Mouse (Mus musculus) hindbrain, embryonic 14.5 days (tissue): ENCODE results near the gene Epo. TPM values are rescaled to one million over a fixed set of nuclear protein-coding genes. Genes with fewer than 3 reads are reported as not detected.
A peak's percentile ranks its signal among the peaks of the same experiment; 100 is the strongest.

Experiments
- ATAC-seq: fragments of 200-750 bp; cut with Nextera tagmentation; 2 replicates; pipeline ENCODE4 v1.8.0; 2017; ENCODE audit warnings: moderate number of reproducible peaks, mild to moderate bottlenecking, moderate TSS enrichment, moderate library complexity; ENCODE audit not compliant: low FRiP score
- DNase-seq: peaks from one replicate; pipeline ENCODE4 v3.0.0-alpha.2; 2015; ENCODE audit warnings: low spot score
- H3K27ac ChIP-seq: fragments of 300-500 bp; sonication (generic); 2 replicates; pipeline ENCODE4 v1.5.1; 2014; ENCODE audit warnings: mild to moderate bottlenecking, moderate library complexity
- H3K27me3 ChIP-seq: fragments of 300-500 bp; sonication (generic); 2 replicates; pipeline ENCODE4 v1.6.1; 2014; ENCODE audit warnings: mild to moderate bottlenecking, low read length, mixed read lengths; ENCODE audit not compliant: control insufficient read depth, insufficient read depth
- H3K36me3 ChIP-seq: fragments of 300-500 bp; sonication (generic); replicated peaks from 2 replicates; pipeline ENCODE4 v1.6.1; 2014; ENCODE audit not compliant: control insufficient read depth, insufficient read depth
- H3K4me1 ChIP-seq: fragments of 300-500 bp; sonication (generic); replicated peaks from 2 replicates; pipeline ENCODE4 v1.6.1; 2014; ENCODE audit warnings: antibody characterized with exemption, low read length, mixed read lengths; ENCODE audit not compliant: control insufficient read depth, insufficient read depth
- H3K4me2 ChIP-seq: fragments of 300-500 bp; sonication (generic); replicated peaks from 2 replicates; pipeline ENCODE4 v1.6.1; 2014; ENCODE audit warnings: mild to moderate bottlenecking, moderate library complexity
- H3K4me3 ChIP-seq: fragments of 300-500 bp; sonication (generic); replicated peaks from 2 replicates; pipeline ENCODE4 v1.5.1; 2014; ENCODE audit warnings: mild to moderate bottlenecking, low read length
- H3K9ac ChIP-seq: fragments of 300-500 bp; sonication (generic); 2 replicates; pipeline ENCODE4 v1.6.1; 2014
- H3K9me3 ChIP-seq: fragments of 300-500 bp; sonication (generic); 2 replicates; pipeline ENCODE4 v1.6.1; 2016; ENCODE audit warnings: low read length; ENCODE audit not compliant: control insufficient read depth
- WGBS: fragments of 180-500 bp; shearing (Covaris S2); extraction: QIAGEN DNeasy Blood & Tissue Kit; methylation state at CpG from one replicate; pipeline ENCODE4 v1.1.7; 2014; 5-methylcytosine and 5-hydroxymethylcytosine counted together
- polyA plus RNA-seq: library from polyadenylated mRNA; unstranded; fragments of >200 nt; fragmentation: Nextera tagmentation; extraction: Ambion mirVana; gene quantifications from 2 replicates; pipeline ENCODE4 v1.2.1, GENCODE M21; 2014

Gene Epo
- polyA plus RNA-seq, 1 experiment from 2014 or later, result not detected

DNA sequence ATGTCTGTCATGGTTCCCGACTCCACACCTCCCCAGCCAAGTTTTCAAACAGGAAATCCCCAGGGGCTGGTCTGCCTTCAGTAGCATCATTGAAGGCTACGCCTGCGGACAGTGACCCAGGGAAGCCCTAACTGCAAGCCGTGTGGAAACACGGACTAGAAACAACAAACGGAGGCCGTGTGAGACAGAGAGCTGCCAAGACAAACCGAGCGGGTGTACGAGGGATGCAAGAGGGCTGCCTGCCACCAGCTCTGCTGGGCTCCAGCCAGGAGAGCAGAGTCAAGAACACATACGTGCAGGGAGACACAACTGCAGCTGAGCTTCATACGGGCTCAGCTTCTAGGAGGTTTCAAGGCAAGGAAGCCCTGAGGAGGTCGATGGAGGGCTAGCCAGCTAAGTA is 39.2 kb downstream of the Epo start:
- Histone ChIP-seq H3K4me1 (no peaks in the 10 kb centered on the region), H3K9me3 (no peaks in the 10 kb centered on the region), H3K27me3 (no peaks in the 10 kb centered on the region), H3K36me3 (no peaks in the 10 kb centered on the region), H3K4me2 (no peak overlapping the region), H3K27ac (no peak overlapping the region), H3K4me3 (no peak overlapping the region), H3K9ac (no peak overlapping the region)
- 83% methylated on average over 13 of the region's 13 CpGs for WGBS
- DNase-seq (no peak), ATAC-seq (no peak)

DNA sequence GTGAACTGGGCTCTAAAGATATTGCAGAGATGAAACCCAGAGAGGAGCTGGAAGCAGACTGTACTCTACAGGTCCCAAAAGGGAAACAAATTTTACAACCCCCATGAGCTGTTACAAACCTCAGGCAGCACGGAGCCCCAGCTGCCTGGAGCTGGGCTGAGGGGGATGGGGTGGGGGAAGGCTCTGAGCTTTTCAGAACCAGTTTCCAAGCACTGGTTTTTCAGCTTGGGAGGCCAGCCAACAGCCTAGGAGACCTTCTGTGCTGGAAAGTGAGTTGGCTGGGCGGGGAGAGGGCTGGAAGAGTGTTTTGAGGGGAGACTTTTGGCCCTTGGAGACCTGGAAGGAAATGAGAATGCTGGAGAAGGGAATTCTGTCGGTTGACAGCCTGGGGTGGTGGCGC is 41.5 kb downstream of the Epo start:
- 63% methylated on average over 4 of the region's 4 CpGs for WGBS
- Histone ChIP-seq H3K27ac (no peak overlapping the region), H3K36me3 (no peaks in the 10 kb centered on the region), H3K4me1 (no peaks in the 10 kb centered on the region), H3K4me2 (no peak overlapping the region), H3K9ac (no peak overlapping the region), H3K27me3 (0 out of 2 replicates have a peak, but pooled peaks cover 2% of the 10 kb centered on the region), H3K4me3 (no peak overlapping the region), H3K9me3 (no peaks in the 10 kb centered on the region)
- ATAC-seq (no peak), DNase-seq (no peak)

DNA sequence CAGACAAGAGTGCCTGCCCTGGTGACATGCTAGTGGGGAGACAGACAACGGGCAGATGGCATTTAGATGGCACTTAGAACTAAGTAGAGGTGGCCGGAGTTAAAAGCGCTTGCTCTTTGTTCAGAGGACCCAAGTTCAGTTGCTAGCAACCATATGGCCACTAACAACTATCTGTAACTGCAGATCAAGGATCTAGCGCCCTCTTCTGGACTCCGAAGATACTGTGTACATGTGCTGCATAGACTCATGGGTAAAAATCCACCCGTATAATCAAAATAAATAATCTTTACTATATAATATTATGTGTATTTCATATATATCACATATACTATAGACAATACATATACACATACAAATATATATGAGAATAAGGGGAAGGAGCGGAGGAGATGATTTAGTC is 45.4 kb downstream of the Epo start:
- no peaks in the 10 kb centered on the region for H3K36me3 ChIP-seq
- no peak overlapping the region for H3K4me3 ChIP-seq
- no peak overlapping the region for H3K27ac ChIP-seq
- DNase-seq (no peak), ATAC-seq (no peak)
- peaks cover 10% of the 10 kb centered on the region; the same call in 1 of the 2 replicates for H3K4me1 ChIP-seq
- H3K9ac ChIP-seq, result no peak overlapping the region
- peaks cover 18% of the 10 kb centered on the region for H3K27me3 ChIP-seq
- H3K4me2 ChIP-seq, result no peak overlapping the region
- WGBS, result 90% methylated on average over 7 of the region's 7 CpGs
- H3K9me3 ChIP-seq, result no peaks in the 10 kb centered on the region

DNA sequence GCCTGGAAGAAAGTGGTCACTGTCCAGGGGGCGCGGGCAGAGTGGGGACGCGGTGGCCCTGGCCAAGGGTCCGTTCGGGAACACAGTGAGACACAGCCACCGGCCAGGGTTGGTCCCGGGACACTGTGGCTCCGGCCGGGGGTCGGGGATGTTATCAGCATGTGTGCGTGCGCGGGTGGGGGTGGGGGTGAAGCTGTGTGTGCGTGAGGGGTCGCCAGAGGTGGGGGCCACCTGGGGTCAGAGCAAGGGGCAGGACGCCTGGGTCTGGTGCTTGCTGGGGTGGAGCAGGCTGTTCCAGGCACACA is 47.2 kb downstream of the Epo start:
- H3K27ac ChIP-seq, result no peak overlapping the region
- peak overlapping the region; percentile 39; the same call in 1 of the 2 replicates for H3K9ac ChIP-seq
- 1% methylated on average over 17 of the region's 17 CpGs for WGBS

DNA sequence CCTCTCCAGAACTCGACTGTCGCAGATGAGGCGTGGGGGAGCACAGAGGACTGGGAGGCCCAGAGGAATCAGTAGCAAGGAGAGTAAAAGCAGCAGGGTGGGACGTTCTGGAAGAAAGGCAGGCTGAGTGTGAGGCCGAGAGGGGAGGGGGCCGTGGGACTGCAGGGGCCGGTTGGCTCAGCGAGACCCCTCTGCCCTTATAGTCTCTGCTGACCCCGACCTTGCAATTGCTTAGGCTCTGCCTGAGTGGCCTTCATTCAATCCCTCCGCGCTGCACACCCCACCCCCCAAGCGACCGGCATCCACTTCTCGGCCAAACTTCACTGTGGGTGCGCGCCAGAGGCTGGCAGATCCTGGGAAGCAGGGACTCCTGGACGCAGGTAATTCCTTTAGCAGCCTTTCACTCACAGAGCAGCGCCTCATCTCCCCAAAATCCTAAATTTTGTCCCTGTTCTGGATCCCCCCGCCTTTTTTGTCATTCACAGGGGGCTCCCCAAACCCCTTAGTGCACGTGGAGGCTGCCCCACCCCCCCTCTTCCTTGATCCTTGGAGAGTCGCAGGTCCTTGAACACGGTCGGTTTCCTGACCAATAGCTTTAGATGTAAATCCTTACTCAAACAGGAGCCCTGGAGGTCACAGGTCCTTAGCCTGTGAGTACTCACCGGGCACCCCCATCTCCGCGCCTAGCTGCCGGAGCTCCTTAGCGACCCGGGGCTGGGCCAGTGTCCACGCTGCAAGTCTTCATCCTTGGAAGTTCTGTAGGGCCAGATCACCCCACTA is 47.8 kb downstream of the Epo start:
- no peak for ATAC-seq
- DNase-seq, result no peak
- H3K4me3 ChIP-seq, result peak overlapping the region; percentile 13
- peak overlapping the region; percentile 47 for H3K4me2 ChIP-seq
- 4% methylated on average over 30 of the region's 30 CpGs for WGBS
- peak overlapping the region; percentile 39; the same call in 1 of the 2 replicates for H3K9ac ChIP-seq
- H3K9me3 ChIP-seq, result no peaks in the 10 kb centered on the region
- no peak overlapping the region for H3K27ac ChIP-seq
- H3K36me3 ChIP-seq, result no peaks in the 10 kb centered on the region
- peaks cover 18% of the 10 kb centered on the region for H3K27me3 ChIP-seq
- peaks cover 10% of the 10 kb centered on the region; the same call in 1 of the 2 replicates for H3K4me1 ChIP-seq

More for the DNA sequence above, 47.2 kb downstream of the Epo start:
- Histone ChIP-seq H3K4me2 (peak overlapping the region; percentile 47), H3K4me3 (peak overlapping the region; percentile 13), H3K4me1 (peaks cover 10% of the 10 kb centered on the region; the same call in 1 of the 2 replicates), H3K27me3 (peaks cover 18% of the 10 kb centered on the region), H3K9me3 (no peaks in the 10 kb centered on the region), H3K36me3 (no peaks in the 10 kb centered on the region)
- no peak for ATAC-seq
- no peak for DNase-seq

DNA sequence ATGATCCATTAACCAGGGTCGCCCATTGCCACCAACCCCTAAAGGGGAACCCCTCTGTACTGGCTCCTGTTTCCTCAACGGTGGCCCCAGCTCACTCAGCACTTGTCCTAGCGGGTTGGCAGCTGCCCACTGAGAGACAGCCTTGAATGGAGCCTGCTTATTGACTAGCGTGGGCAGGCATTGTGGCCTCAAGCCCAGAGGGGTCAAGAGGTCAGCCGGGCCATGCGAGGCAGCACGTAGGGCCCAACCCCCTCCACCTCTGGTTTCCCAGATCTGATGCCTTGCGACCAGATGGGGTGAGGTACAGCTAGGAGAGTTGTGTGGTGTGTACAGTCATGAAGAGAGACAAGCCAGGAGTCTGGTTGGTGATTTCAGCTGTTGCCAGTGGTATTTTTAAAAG is 51.1 kb downstream of the Epo start:
- Histone ChIP-seq H3K4me2 (no peak overlapping the region), H3K9ac (no peak overlapping the region), H3K36me3 (no peaks in the 10 kb centered on the region), H3K4me1 (peaks cover 10% of the 10 kb centered on the region; the same call in 1 of the 2 replicates), H3K9me3 (no peaks in the 10 kb centered on the region), H3K4me3 (no peak overlapping the region), H3K27ac (no peak overlapping the region), H3K27me3 (peaks cover 18% of the 10 kb centered on the region)
- WGBS, result 6% methylated on average over 8 of the region's 8 CpGs
- DNase-seq, result no peak
- ATAC-seq, result no peak

DNA sequence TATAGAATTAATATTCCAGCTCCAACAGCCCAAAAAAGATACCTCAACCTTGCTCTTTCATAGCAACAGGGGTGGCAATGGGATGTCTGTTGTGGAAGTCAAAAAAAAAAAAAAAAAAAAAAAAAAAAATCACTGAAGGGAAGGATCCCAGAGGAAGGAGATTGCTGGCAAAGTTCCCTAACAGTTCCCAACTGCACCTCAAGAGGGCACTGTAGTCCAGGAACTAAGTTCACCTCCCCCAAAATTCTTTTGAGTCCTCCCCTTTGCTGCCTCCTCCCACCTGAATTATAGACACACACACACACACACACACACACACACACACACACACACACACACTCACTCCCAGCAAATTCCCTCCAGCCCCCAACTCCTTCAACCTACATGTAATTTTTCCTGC is 51.9 kb downstream of the Epo start:
- DNase-seq, result peak; percentile 88
- ATAC-seq, result no peak
- Histone ChIP-seq H3K27ac (no peak overlapping the region), H3K27me3 (peaks cover 14% of the 10 kb centered on the region), H3K4me3 (no peak overlapping the region), H3K4me1 (peaks cover 10% of the 10 kb centered on the region; the same call in 1 of the 2 replicates), H3K36me3 (no peaks in the 10 kb centered on the region), H3K9me3 (no peaks in the 10 kb centered on the region), H3K4me2 (no peak overlapping the region), H3K9ac (no peak overlapping the region)

DNA sequence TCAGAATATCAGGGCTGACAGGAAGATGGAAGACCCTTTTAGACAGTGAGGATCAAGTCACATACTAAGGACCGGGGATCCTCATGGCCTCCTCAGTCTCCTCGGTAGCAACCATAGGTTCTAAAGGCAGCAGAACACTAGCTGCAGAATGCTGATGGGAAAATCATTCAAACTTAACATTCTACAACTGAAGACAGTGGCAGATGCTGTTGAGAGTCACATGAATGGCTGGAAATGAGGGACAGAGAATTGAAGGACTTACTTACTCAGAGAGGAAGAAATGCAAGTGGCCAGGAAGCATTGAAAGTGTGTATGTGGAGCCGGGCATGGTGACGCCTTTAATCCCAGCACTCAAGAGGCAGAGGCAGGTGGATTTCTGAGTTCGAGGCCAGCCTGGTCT is 56.1 kb downstream of the Epo start, which contains the start of gene Zan:
Gene Zan (minus strand): TSS at position 101 of the 400 bp plus-strand sequence.
- 79% methylated on average over 5 of the region's 5 CpGs for WGBS
- H3K27ac ChIP-seq, result no peak within 1 kb of the TSS
- ATAC-seq (no peak), DNase-seq (no peak)
- no peaks in the 10 kb centered on the region for H3K36me3 ChIP-seq
- H3K4me3 ChIP-seq, result no peak within 1 kb of the TSS
- H3K9ac ChIP-seq, result no peak within 1 kb of the TSS
- no peaks in the 10 kb centered on the region for H3K27me3 ChIP-seq
- H3K9me3 ChIP-seq, result no peaks in the 10 kb centered on the region
- no peaks in the 10 kb centered on the region for H3K4me1 ChIP-seq
- H3K4me2 ChIP-seq, result no peak within 1 kb of the TSS

DNA sequence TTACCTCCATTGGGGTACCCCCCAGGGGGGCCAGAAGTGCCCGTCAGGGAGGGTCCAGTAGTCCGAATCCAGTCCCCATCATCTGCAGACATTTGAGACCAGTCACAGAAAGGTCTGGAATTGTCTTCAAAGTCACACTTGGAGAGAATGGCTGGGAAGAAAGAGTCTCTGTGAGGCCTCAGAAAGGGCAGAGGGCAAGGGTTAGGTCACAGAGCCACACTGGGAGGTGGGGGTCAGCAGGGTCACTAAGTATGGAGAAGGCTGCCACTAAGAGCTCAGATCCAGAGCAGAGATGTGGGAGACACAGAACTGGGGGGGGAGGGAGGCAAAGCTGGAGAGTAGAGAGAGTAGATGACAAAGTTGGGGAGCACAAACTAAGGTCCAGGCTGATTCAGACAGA is 58.7 kb downstream of the Epo start:
- ATAC-seq, result no peak
- WGBS, result 6% methylated on average over 2 of the region's 2 CpGs

More for the DNA sequence above, 58.7 kb downstream of the Epo start:
- Histone ChIP-seq H3K36me3 (no peaks in the 10 kb centered on the region), H3K4me1 (no peaks in the 10 kb centered on the region), H3K27me3 (no peaks in the 10 kb centered on the region), H3K27ac (no peak overlapping the region), H3K9me3 (no peaks in the 10 kb centered on the region), H3K4me3 (no peak overlapping the region), H3K4me2 (no peak overlapping the region), H3K9ac (no peak overlapping the region)
- DNase-seq, result no peak
